Mouse (Mus musculus) C2C12 (cell line): ENCODE results near the gene Olfr315.

ENCODE experiments used
- CEBPB ChIP-seq: IDR thresholded peaks from one replicate; pipeline ENCODE4 v1.6.1; 2011; ENCODE audit warnings: low read depth, mild to moderate bottlenecking, control low read depth, moderate library complexity
- CTCF ChIP-seq: IDR thresholded peaks from one replicate; pipeline ENCODE4 v1.5.1; 2011; ENCODE audit not compliant: control insufficient read depth, insufficient read depth, insufficient read length
- FOSL1 ChIP-seq: IDR thresholded peaks from one replicate; pipeline ENCODE4 v1.8.0; 2011; ENCODE audit warnings: mild to moderate bottlenecking, low read length; ENCODE audit not compliant: poor library complexity, insufficient read depth, severe bottlenecking
- MAX ChIP-seq: IDR thresholded peaks from one replicate; pipeline ENCODE4 v1.6.1; 2011; ENCODE audit warnings: mild to moderate bottlenecking, control low read depth
- MYOD1 ChIP-seq: IDR thresholded peaks from one replicate; pipeline ENCODE4 v1.6.1; 2011; ENCODE audit warnings: low read depth; ENCODE audit not compliant: control insufficient read depth, insufficient read length
- MYOG ChIP-seq: IDR thresholded peaks from one replicate; pipeline ENCODE4 v1.6.1; 2011; ENCODE audit not compliant: control insufficient read depth, insufficient read length; ENCODE audit errors: extremely low read depth
- USF1 ChIP-seq: IDR thresholded peaks from one replicate; pipeline ENCODE4 v1.6.1; 2011; ENCODE audit warnings: low read depth, mild to moderate bottlenecking, control low read depth, moderate library complexity

DNA sequence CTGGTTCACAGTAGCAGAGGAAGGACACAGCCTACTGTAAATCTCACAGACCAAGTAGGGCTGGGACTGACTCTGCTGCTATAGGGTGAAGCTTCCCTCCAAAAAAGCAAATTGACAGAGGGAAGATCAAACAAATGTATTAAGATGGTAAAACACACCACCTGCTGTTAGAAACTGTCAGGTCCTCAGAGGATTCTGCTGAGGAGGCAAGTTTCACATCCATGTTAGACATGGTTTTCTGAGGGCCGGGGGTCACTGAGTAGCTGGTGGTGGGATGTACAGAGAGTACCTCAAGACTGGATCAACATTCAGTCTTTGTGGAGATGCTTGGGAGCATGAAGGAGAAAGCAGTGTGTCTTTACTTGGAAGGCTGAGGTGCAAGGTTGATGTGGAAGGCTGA, 42.7 kb downstream of the Olfr315 start:
- TF ChIP-seq CTCF (no peak), MAX (no peak), CEBPB (no peak), USF1 (no peak), MYOG (no peak), MYOD1 (no peak), FOSL1 (no peak)
